Mouse (Mus musculus): ENCODE data around the gene C7.

Gene C7

GRCm38 (mm10) chr15:4973355-4973754 is 90.2 kb downstream of the C7 start:
- DNase-seq (ENCODE audit: low read depth) = no peak

Data from c-Kit-positive CD71-positive TER-119-negative erythroid progenitor cells, embryonic 14.5 days (primary cell).